Mouse (Mus musculus) embryonic facial prominence, embryonic 13.5 days (tissue): ENCODE data around the gene Pten. TPM values are rescaled to one million over a fixed set of nuclear protein-coding genes. Genes with fewer than 3 reads are reported as not detected.

ENCODE experiments used
- ATAC-seq: fragments of 200-750 bp; cut with Nextera tagmentation; 2 replicates; pipeline ENCODE4 v1.8.0; 2017; ENCODE audit warnings: low read depth; ENCODE audit not compliant: insufficient number of reproducible peaks, insufficient read depth, low FRiP score, low TSS enrichment
- H3K27ac ChIP-seq: fragments of 300-500 bp; sonication (generic); 2 replicates; pipeline ENCODE4 v1.5.1; 2015; ENCODE audit warnings: moderate library complexity, mild to moderate bottlenecking, inconsistent platforms
- H3K27me3 ChIP-seq: fragments of 300-500 bp; sonication (generic); 2 replicates; pipeline ENCODE4 v1.6.1; 2015; ENCODE audit warnings: mild to moderate bottlenecking, inconsistent platforms
- H3K36me3 ChIP-seq: fragments of 300-500 bp; sonication (generic); 2 replicates; pipeline ENCODE4 v1.6.1; 2015; ENCODE audit warnings: mild to moderate bottlenecking, inconsistent platforms
- H3K4me1 ChIP-seq: fragments of 300-500 bp; sonication (generic); 2 replicates; pipeline ENCODE4 v1.6.1; 2015; ENCODE audit warnings: inconsistent platforms
- H3K4me2 ChIP-seq: fragments of 300-500 bp; sonication (generic); 2 replicates; pipeline ENCODE4 v1.6.1; 2015; ENCODE audit warnings: moderate library complexity, mild to moderate bottlenecking, inconsistent platforms
- H3K4me3 ChIP-seq: fragments of 300-500 bp; sonication (generic); 2 replicates; pipeline ENCODE4 v1.5.1; 2015; ENCODE audit warnings: mild to moderate bottlenecking, inconsistent platforms
- H3K9ac ChIP-seq: fragments of 300-500 bp; sonication (generic); 2 replicates; pipeline ENCODE4 v1.6.1; 2015; ENCODE audit warnings: mild to moderate bottlenecking, inconsistent platforms
- H3K9me3 ChIP-seq: fragments of 300-500 bp; sonication (generic); 2 replicates; pipeline ENCODE4 v1.6.1; 2016; ENCODE audit warnings: inconsistent platforms
- WGBS: fragments of 180-500 bp; shearing (Covaris S2); methylation state at CpG from one replicate; pipeline ENCODE4 v1.1.7; 2015; ENCODE audit warnings: mixed read lengths; 5-methylcytosine and 5-hydroxymethylcytosine counted together
- polyA plus RNA-seq: library from polyadenylated mRNA; unstranded; fragments of >200 nt; fragmentation: Nextera tagmentation; extraction: Ambion mirVana; gene quantifications from 2 replicates; pipeline ENCODE4 v1.2.1, GENCODE M21; 2015

The Pten gene
- polyA plus RNA-seq: 12.9 and 14.7 TPM in 2 replicates

- ATAC-seq: peak; percentile 87
- Histone ChIP-seq H3K4me3 (peak within 1 kb of the TSS; percentile 97), H3K36me3 (no peaks in the 10 kb centered on the region), H3K9ac (peak within 1 kb of the TSS; percentile 100), H3K4me1 (peaks cover 18% of the 10 kb centered on the region), H3K27ac (peak within 1 kb of the TSS; percentile 100), H3K27me3 (peaks cover 23% of the 10 kb centered on the region), H3K4me2 (peak within 1 kb of the TSS; percentile 91), H3K9me3 (no peaks in the 10 kb centered on the region)
- under 1% methylated on average over 65 of the region's 77 CpGs for WGBS
These were observed at the start of gene Pten for GRCm38 (mm10) chr19:32756900-32757725. Gene Pten, plus strand, starts transcription at chr19:32757497.

GRCm38 (mm10) chr19:32708996-32709395 is 48.3 kb upstream of the Pten start:
- ATAC-seq: no peak
- H3K27ac ChIP-seq: no peak overlapping the region
- WGBS: 91% methylated on average over 5 of the region's 5 CpGs
- no peaks in the 10 kb centered on the region for H3K27me3 ChIP-seq
- H3K4me2 ChIP-seq: no peak overlapping the region
- no peaks in the 10 kb centered on the region for H3K9me3 ChIP-seq
- peaks cover 15% of the 10 kb centered on the region for H3K4me1 ChIP-seq
- H3K36me3 ChIP-seq: peaks cover 26% of the 10 kb centered on the region
- H3K9ac ChIP-seq: no peak overlapping the region
- H3K4me3 ChIP-seq: no peak overlapping the region

GRCm38 (mm10) chr19:32710288-32710687 is 47.0 kb upstream of the Pten start:
- Histone ChIP-seq H3K9ac (no peak overlapping the region), H3K27me3 (no peaks in the 10 kb centered on the region), H3K4me2 (no peak overlapping the region), H3K4me1 (peaks cover 15% of the 10 kb centered on the region), H3K36me3 (peaks cover 13% of the 10 kb centered on the region), H3K9me3 (no peaks in the 10 kb centered on the region), H3K27ac (no peak overlapping the region), H3K4me3 (no peak overlapping the region; the same call in 1 of the 2 replicates)
- no peak for ATAC-seq
- 66% methylated on average over 3 of the region's 3 CpGs for WGBS

- peaks cover 15% of the 10 kb centered on the region for H3K4me1 ChIP-seq
- WGBS: under 1% methylated on average over 61 of the region's 63 CpGs
- no peaks in the 10 kb centered on the region for H3K36me3 ChIP-seq
- ATAC-seq: peak; percentile 93
- no peaks in the 10 kb centered on the region for H3K27me3 ChIP-seq
- H3K9ac ChIP-seq: peak overlapping the region; percentile 93
- H3K27ac ChIP-seq: peak overlapping the region; percentile 84
- H3K9me3 ChIP-seq: no peaks in the 10 kb centered on the region
- H3K4me2 ChIP-seq: peak overlapping the region; percentile 80
- H3K4me3 ChIP-seq: peak overlapping the region; percentile 96
These were observed 45.3 kb upstream of the Pten start for GRCm38 (mm10) chr19:32711761-32712541.

- Histone ChIP-seq H3K27me3 (no peaks in the 10 kb centered on the region), H3K4me2 (peak overlapping the region; percentile 80), H3K4me3 (peak overlapping the region; percentile 96), H3K9me3 (no peaks in the 10 kb centered on the region), H3K36me3 (no peaks in the 10 kb centered on the region), H3K27ac (peak overlapping the region; percentile 55; the same call in 1 of the 2 replicates), H3K9ac (peak overlapping the region; percentile 93), H3K4me1 (peaks cover 15% of the 10 kb centered on the region)
- ATAC-seq: peak; percentile 78
- 0% methylated on average over 11 of the region's 11 CpGs for WGBS
These were observed 44.7 kb upstream of the Pten start for GRCm38 (mm10) chr19:32712588-32713042.

GRCm38 (mm10) chr19:32713471-32713870 is 43.8 kb upstream of the Pten start:
- 85% methylated on average over 3 of the region's 3 CpGs for WGBS
- no peak overlapping the region for H3K9ac ChIP-seq

GRCm38 (mm10) chr19:32715201-32715600 is 42.1 kb upstream of the Pten start:
- Histone ChIP-seq H3K27ac (no peak overlapping the region), H3K27me3 (no peaks in the 10 kb centered on the region), H3K4me2 (no peak overlapping the region), H3K9ac (no peak overlapping the region), H3K4me3 (no peak overlapping the region), H3K4me1 (peaks cover 13% of the 10 kb centered on the region), H3K9me3 (no peaks in the 10 kb centered on the region), H3K36me3 (no peaks in the 10 kb centered on the region)
- WGBS: 7% methylated on average over 3 of the region's 3 CpGs
- ATAC-seq: no peak

More at GRCm38 (mm10) chr19:32713471-32713870, 43.8 kb upstream of the Pten start:
- no peaks in the 10 kb centered on the region for H3K27me3 ChIP-seq
- H3K4me2 ChIP-seq: no peak overlapping the region
- no peaks in the 10 kb centered on the region for H3K9me3 ChIP-seq
- H3K27ac ChIP-seq: no peak overlapping the region
- H3K4me1 ChIP-seq: peaks cover 15% of the 10 kb centered on the region
- ATAC-seq: no peak
- no peak overlapping the region for H3K4me3 ChIP-seq
- no peaks in the 10 kb centered on the region for H3K36me3 ChIP-seq

- Histone ChIP-seq H3K4me2 (no peak overlapping the region), H3K27me3 (no peaks in the 10 kb centered on the region), H3K27ac (no peak overlapping the region), H3K4me3 (no peak overlapping the region), H3K4me1 (peaks cover 10% of the 10 kb centered on the region), H3K36me3 (no peaks in the 10 kb centered on the region), H3K9ac (no peak overlapping the region), H3K9me3 (no peaks in the 10 kb centered on the region)
- no peak for ATAC-seq
These were observed 41.6 kb upstream of the Pten start for GRCm38 (mm10) chr19:32715681-32716080.

- no peak for ATAC-seq
- no peak overlapping the region for H3K27ac ChIP-seq
- peaks cover 6% of the 10 kb centered on the region for H3K4me1 ChIP-seq
- 66% methylated on average over 3 of the region's 3 CpGs for WGBS
- no peak overlapping the region for H3K4me3 ChIP-seq
- no peaks in the 10 kb centered on the region for H3K27me3 ChIP-seq
- H3K4me2 ChIP-seq: no peak overlapping the region
- H3K36me3 ChIP-seq: no peaks in the 10 kb centered on the region
- no peaks in the 10 kb centered on the region for H3K9me3 ChIP-seq
- H3K9ac ChIP-seq: no peak overlapping the region
These were observed 39.7 kb upstream of the Pten start for GRCm38 (mm10) chr19:32717590-32717989.

- no peak overlapping the region for H3K27ac ChIP-seq
- no peaks in the 10 kb centered on the region for H3K36me3 ChIP-seq
- no peaks in the 10 kb centered on the region for H3K27me3 ChIP-seq
- no peak overlapping the region for H3K4me2 ChIP-seq
- H3K9me3 ChIP-seq: no peaks in the 10 kb centered on the region
- ATAC-seq: no peak
- 94% methylated on average over 1 of the region's 1 CpGs for WGBS
- no peak overlapping the region for H3K4me3 ChIP-seq
- no peak overlapping the region for H3K9ac ChIP-seq
- no peaks in the 10 kb centered on the region for H3K4me1 ChIP-seq
These were observed 37.0 kb upstream of the Pten start for GRCm38 (mm10) chr19:32720319-32720718.

GRCm38 (mm10) chr19:32723817-32724216 is 33.5 kb upstream of the Pten start:
- Histone ChIP-seq H3K27ac (no peak overlapping the region), H3K36me3 (no peaks in the 10 kb centered on the region), H3K27me3 (peaks cover 23% of the 10 kb centered on the region), H3K9me3 (no peaks in the 10 kb centered on the region), H3K9ac (no peak overlapping the region), H3K4me3 (no peak overlapping the region), H3K4me2 (no peak overlapping the region), H3K4me1 (peaks cover 14% of the 10 kb centered on the region)
- no peak for ATAC-seq
- WGBS: 22% methylated on average over 7 of the region's 7 CpGs
